Mouse (Mus musculus) myocyte (in vitro differentiated cells): ENCODE measurements around the gene H2-Ob. TPM values are rescaled to one million over a fixed set of nuclear protein-coding genes. Genes with fewer than 3 reads are reported as not detected.
A peak's percentile ranks its signal among the peaks of the same experiment; 100 is the strongest.

Experiments used
- H3K27me3 ChIP-seq: one replicate; pipeline ENCODE4 v1.6.1; 2011; ENCODE audit not compliant: control insufficient read depth, insufficient read depth, insufficient read length
- H3K36me3 ChIP-seq: one replicate; pipeline ENCODE4 v1.6.1; 2011; ENCODE audit not compliant: control insufficient read depth, insufficient read depth
- H3K4me2 ChIP-seq: one replicate; pipeline ENCODE4 v1.6.1; 2011; ENCODE audit warnings: low read depth, control low read depth
- H3K4me3 ChIP-seq: one replicate; pipeline ENCODE4 v1.5.1; 2011; ENCODE audit warnings: mild to moderate bottlenecking, control low read depth, moderate library complexity
- H3K79me2 ChIP-seq: one replicate; pipeline ENCODE4 v1.6.1; 2011; ENCODE audit not compliant: control insufficient read depth, insufficient read depth
- H3ac ChIP-seq: one replicate; pipeline ENCODE4 v1.6.1; 2011; ENCODE audit not compliant: control insufficient read depth, insufficient read length
- CEBPB ChIP-seq: IDR thresholded peaks from 2 replicates; pipeline ENCODE4 v1.6.1; 2011; ENCODE audit warnings: mild to moderate bottlenecking, moderate library complexity; ENCODE audit not compliant: poor library complexity, insufficient read depth, severe bottlenecking
- E2F4 ChIP-seq: IDR thresholded peaks from one replicate; pipeline ENCODE4 v1.6.1; 2011; ENCODE audit warnings: mild to moderate bottlenecking, control low read depth, moderate library complexity; ENCODE audit not compliant: insufficient read depth
- MAX ChIP-seq: IDR thresholded peaks from one replicate; pipeline ENCODE4 v1.6.1; 2011; ENCODE audit warnings: low read depth, mild to moderate bottlenecking, control low read depth
- MYOD1 ChIP-seq, 3 experiments: IDR thresholded peaks; one replicate each; pipeline ENCODE4 v1.6.1; 2011; ENCODE audit warnings: control low read depth in 2 of 3, low read depth in 2 of 3, mild to moderate bottlenecking in 2 of 3, moderate library complexity in 1 of 3; ENCODE audit not compliant: insufficient read length in 2 of 3, control insufficient read depth in 1 of 3
- MYOG ChIP-seq, 3 experiments: IDR thresholded peaks; one replicate each; pipeline ENCODE4 v1.6.1; 2011; ENCODE audit warnings: control low read depth in 2 of 3, low read depth in 2 of 3, mild to moderate bottlenecking in 2 of 3; ENCODE audit not compliant: insufficient read length in 2 of 3, control insufficient read depth in 1 of 3, insufficient read depth in 1 of 3
- POLR2A ChIP-seq: IDR thresholded peaks from one replicate; pipeline ENCODE4 v1.6.1; 2011; ENCODE audit warnings: low read depth, mild to moderate bottlenecking, control low read depth, moderate library complexity; ENCODE audit not compliant: insufficient read length
- POLR2AphosphoS2 ChIP-seq: IDR thresholded peaks from one replicate; pipeline ENCODE4 v1.6.1; 2011; ENCODE audit warnings: low read depth, control low read depth; ENCODE audit not compliant: insufficient read length
- REST ChIP-seq: IDR thresholded peaks from one replicate; pipeline ENCODE4 v1.6.1; 2011; ENCODE audit warnings: mild to moderate bottlenecking, control low read depth, moderate library complexity; ENCODE audit not compliant: insufficient read depth, insufficient read length
- SRF ChIP-seq: IDR thresholded peaks from one replicate; pipeline ENCODE4 v1.6.1; 2011; ENCODE audit warnings: low read depth; ENCODE audit not compliant: control insufficient read depth, insufficient read length
- TCF12 ChIP-seq: IDR thresholded peaks from one replicate; pipeline ENCODE4 v1.6.1; 2011; ENCODE audit warnings: mild to moderate bottlenecking, control low read depth; ENCODE audit not compliant: poor library complexity, insufficient read depth, severe bottlenecking
- TCF3 ChIP-seq: IDR thresholded peaks from one replicate; pipeline ENCODE4 v1.6.1; 2011; ENCODE audit warnings: low read depth, control low read depth; ENCODE audit not compliant: insufficient read length
- USF1 ChIP-seq: IDR thresholded peaks from one replicate; pipeline ENCODE4 v1.6.1; 2011; ENCODE audit warnings: low read depth, mild to moderate bottlenecking, control low read depth, moderate library complexity
- polyA plus RNA-seq: library from polyadenylated mRNA; unstranded; fragments of >200 nt; fragmentation: generic; extraction: Trizol; gene quantifications from one replicate; pipeline ENCODE4 v1.2.1, GENCODE M21; 2012; ENCODE audit warnings: missing spikeins

H2-Ob gene
- polyA plus RNA-seq, 1 experiment = not detected

DNA sequence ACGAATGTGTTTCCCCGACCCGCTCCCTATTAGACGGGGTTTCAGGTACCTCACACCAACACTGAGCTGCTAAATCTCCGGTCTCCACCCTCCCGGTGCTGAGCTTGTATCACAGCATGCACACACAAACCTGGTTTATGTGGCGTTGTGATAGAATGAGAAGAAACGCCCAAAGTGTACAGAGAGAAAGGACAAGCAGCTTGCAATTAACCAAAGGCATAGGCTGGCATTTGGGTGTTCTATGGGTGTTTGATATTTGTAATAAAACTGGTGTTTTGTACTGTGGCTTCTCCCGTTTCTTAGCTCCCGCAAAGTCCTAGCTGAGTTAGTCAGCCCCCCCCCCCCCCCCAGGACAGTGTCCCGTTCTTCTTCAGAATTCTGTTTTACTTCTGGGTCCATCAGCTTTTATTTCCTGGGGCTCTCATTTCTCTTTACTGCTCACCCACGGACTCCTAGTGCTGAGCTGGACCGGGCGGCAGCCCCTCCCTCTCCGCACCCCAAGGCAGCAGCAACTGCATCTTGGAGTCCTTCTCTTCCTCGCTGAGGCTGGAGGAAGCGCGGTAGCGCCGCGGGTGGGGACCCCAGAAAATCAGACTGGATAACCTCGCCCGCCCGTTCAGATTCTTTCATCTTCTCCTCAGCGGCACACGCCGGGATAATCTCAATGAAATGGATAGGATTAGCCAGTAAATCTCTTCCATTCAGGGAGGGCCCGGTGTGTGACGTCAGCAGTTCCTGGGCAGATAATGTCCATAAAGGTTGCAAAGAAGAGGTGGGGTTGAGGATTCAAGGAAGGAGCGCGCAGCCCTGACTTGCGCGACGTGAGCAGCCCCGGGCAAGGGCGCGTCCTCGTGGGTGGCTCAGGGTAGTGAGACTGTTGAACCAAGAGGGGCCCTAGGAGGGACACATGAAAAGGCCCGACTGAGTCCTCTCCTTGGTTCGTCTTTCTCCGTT lies 41.5 kb upstream of the H2-Ob start, which contains the start of gene Psmb8:
Gene Psmb8 (plus strand): TSS at position 781 of the 954 bp plus-strand sequence.
- peak within 1 kb of the TSS; percentile 7 for H3K4me3 ChIP-seq

DNA sequence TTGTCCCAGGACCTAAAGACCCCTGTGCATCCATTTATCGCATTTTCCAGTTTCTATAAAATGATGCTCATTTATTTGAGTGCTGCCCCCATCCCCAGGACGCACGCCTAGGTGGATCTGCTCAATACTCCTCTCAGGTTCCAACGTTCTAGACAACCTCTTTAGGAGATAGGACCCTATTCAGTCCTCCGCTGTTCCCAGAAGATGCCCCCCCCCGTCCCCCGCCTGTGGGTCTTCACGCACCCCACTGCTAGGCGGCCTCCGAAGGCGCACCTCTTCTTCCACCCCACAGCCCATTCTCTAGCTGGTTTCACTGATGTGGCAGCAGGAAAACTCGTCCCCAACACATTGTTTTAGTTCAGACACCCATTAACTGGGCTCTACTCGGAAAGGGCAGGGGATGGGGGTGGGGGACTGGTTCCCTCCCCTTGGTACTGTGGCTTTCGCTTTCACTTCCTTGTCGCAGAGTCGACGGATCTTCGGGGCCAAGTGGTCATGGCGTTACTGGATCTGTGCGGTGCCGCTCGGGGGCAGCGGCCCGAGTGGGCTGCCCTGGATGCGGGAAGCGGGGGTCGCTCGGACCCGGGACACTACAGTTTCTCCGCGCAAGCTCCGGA lies 40.7 kb upstream of the H2-Ob start:
- Histone ChIP-seq H3K4me2 (peak overlapping the region; percentile 64), H3K4me3 (peak overlapping the region; percentile 7), H3ac (no peak overlapping the region), H3K36me3 (no peaks in the 10 kb centered on the region), H3K27me3 (peaks cover 56% of the 10 kb centered on the region), H3K79me2 (no peaks in the 10 kb centered on the region)
- TF ChIP-seq MYOG (IDR thresholded peaks at IDR 0.05; ENCODE audit: control insufficient read depth in 1 of 3, insufficient read depth in 1 of 3, insufficient read length in 2 of 3, low read depth in 2 of 3) (no peak), SRF (no peak), REST (no peak), TCF3 (no peak), CEBPB (no peak)

More for the DNA sequence above, 41.5 kb upstream of the H2-Ob start, which contains the start of gene Psmb8:
- no peak within 1 kb of the TSS for H3ac ChIP-seq
- H3K27me3 ChIP-seq = peaks cover 63% of the 10 kb centered on the region
- no peaks in the 10 kb centered on the region for H3K36me3 ChIP-seq
- no peaks in the 10 kb centered on the region for H3K79me2 ChIP-seq
- peak within 1 kb of the TSS; percentile 64 for H3K4me2 ChIP-seq
- TF ChIP-seq TCF3 = no peak
- no peak for TF ChIP-seq MYOG (IDR thresholded peaks at IDR 0.05; ENCODE audit: control insufficient read depth in 1 of 3, insufficient read depth in 1 of 3, insufficient read length in 2 of 3, low read depth in 2 of 3)
- TF ChIP-seq E2F4 = no peak
- TF ChIP-seq REST = no peak
- TF ChIP-seq SRF = no peak
- TF ChIP-seq TCF12 = no peak
- no peak for TF ChIP-seq CEBPB
- no peak for TF ChIP-seq POLR2A
- no peak for TF ChIP-seq USF1

DNA sequence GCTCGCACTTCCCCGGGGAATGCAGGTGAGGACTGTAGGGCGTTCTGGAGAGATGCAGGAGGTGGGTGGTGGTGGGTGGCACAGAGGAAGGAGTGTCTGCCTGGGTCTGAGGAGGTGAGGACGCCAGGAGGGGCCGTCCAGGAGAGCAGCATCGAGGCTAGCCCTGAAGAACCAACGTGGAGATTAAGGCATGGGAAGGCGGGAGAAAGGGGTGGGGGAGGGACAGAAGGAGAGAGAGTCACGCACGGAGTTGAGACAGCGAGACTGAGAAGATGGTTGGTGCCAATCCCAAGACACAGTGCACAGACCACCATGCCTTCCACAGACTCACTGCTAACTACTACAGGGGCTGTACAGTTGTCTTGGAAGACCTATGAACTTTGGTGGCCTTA lies 40.2 kb upstream of the H2-Ob start:
- H3ac ChIP-seq = no peak overlapping the region
- H3K79me2 ChIP-seq = no peaks in the 10 kb centered on the region
- H3K4me3 ChIP-seq = peak overlapping the region; percentile 7
- peaks cover 51% of the 10 kb centered on the region for H3K27me3 ChIP-seq
- no peaks in the 10 kb centered on the region for H3K36me3 ChIP-seq
- TF ChIP-seq POLR2AphosphoS2 (no peak), SRF (no peak), MAX (no peak), TCF12 (no peak), MYOG (IDR thresholded peaks at IDR 0.05; ENCODE audit: control insufficient read depth in 1 of 3, insufficient read depth in 1 of 3, insufficient read length in 2 of 3, low read depth in 2 of 3) (no peak), POLR2A (no peak), REST (no peak), USF1 (no peak)
- peak overlapping the region; percentile 64 for H3K4me2 ChIP-seq

DNA sequence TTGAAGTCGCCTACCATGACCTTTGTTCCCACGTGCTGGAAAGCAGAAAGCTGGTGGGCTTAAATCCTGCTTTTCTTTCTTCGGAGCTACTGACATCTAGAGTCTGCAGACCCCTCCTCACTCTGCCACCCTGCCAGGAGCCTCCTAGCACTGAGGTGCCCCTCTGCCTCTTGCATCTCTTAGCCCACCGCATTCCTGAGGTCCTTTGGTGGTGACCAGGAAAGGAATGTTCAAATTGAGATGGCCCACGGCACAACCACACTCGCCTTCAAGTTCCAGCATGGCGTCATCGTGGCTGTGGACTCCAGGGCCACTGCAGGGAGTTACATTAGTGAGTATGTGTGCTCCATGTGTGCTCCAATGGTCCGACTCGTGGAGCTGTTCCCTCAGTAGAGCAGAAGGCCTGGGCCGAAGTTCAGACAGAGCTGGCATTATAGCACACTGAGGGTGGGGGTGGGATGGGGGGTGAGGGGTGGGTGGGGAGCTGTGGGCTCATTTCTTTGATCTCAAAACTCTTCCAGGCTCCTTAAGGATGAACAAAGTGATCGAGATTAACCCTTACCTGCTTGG lies 39.6 kb upstream of the H2-Ob start:
- TF ChIP-seq POLR2A = no peak
- TF ChIP-seq TCF12 = no peak
- TF ChIP-seq POLR2AphosphoS2 = no peak
- TF ChIP-seq E2F4 = no peak
- no peak for TF ChIP-seq USF1
- TF ChIP-seq REST = no peak
- no peak for TF ChIP-seq CEBPB
- no peak for TF ChIP-seq MAX
- TF ChIP-seq SRF = no peak
- no peak overlapping the region for H3ac ChIP-seq
- H3K79me2 ChIP-seq = no peaks in the 10 kb centered on the region
- H3K36me3 ChIP-seq = no peaks in the 10 kb centered on the region
- no peak overlapping the region for H3K4me3 ChIP-seq
- peaks cover 45% of the 10 kb centered on the region for H3K27me3 ChIP-seq
- no peak overlapping the region for H3K4me2 ChIP-seq

DNA sequence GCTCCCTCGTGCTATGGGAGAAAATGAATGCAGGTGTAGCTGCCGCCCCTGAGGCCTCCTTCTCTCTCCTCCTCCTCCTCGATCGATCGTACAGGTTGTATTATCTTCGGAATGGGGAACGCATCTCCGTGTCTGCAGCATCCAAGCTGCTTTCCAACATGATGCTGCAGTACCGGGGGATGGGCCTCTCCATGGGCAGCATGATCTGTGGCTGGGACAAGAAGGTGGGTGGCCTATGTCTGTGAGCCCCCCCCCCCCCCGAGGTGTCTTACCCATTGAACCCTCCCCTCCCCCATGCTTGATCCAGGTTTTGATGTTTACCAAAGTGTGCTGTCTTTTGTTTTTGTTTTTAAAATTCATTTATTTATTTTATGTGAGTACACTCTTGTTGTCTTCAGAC lies 38.7 kb upstream of the H2-Ob start:
- Histone ChIP-seq H3K79me2 (no peaks in the 10 kb centered on the region), H3K4me2 (no peak overlapping the region), H3K36me3 (no peaks in the 10 kb centered on the region), H3ac (no peak overlapping the region), H3K27me3 (peaks cover 36% of the 10 kb centered on the region), H3K4me3 (no peak overlapping the region)
- TF ChIP-seq REST = no peak
- TF ChIP-seq POLR2A = no peak
- no peak for TF ChIP-seq SRF
- no peak for TF ChIP-seq MYOD1 (IDR thresholded peaks at IDR 0.05; ENCODE audit: control insufficient read depth in 1 of 3, insufficient read length in 2 of 3, low read depth in 2 of 3)
- no peak for TF ChIP-seq TCF3
- TF ChIP-seq TCF12 = no peak
- no peak for TF ChIP-seq MYOG (IDR thresholded peaks at IDR 0.05; ENCODE audit: control insufficient read depth in 1 of 3, insufficient read depth in 1 of 3, insufficient read length in 2 of 3, low read depth in 2 of 3)
- no peak for TF ChIP-seq CEBPB
- TF ChIP-seq POLR2AphosphoS2 = no peak
- TF ChIP-seq E2F4 = no peak
